Mouse (Mus musculus) layer of hippocampus, adult 2 months (tissue): ENCODE measurements around the gene Trnau1ap. TPM values are rescaled to one million over a fixed set of nuclear protein-coding genes. Genes with fewer than 3 reads are reported as not detected.

Experiments used
- DNase-seq, 2 experiments: peaks; one replicate each; pipeline ENCODE4 v3.0.0; 2022; ENCODE audit warnings: low spot score in 2 of 2
- H3K27ac ChIP-seq: fragments of 200-600 bp; 2 replicates; pipeline ENCODE4 v1.8.1; 2022
- H3K4me3 ChIP-seq: fragments of 200-600 bp; 2 replicates; pipeline ENCODE4 v1.8.1; 2022; ENCODE audit warnings: mild to moderate bottlenecking
- CTCF ChIP-seq: fragments of 200-600 bp; conservative IDR thresholded peaks from 2 replicates; pipeline ENCODE4 v1.8.1; 2022; ENCODE audit warnings: antibody characterized with exemption, mild to moderate bottlenecking, moderate library complexity
- total RNA-seq, 2 experiments: library from RNA; stranded (reverse); gene quantifications; 2 replicates each; pipeline ENCODE4 v1.2.3; 2021

Trnau1ap gene
- total RNA-seq, 2 experiments from 2014 or later, result 20.7 to 26.0 TPM

DNA sequence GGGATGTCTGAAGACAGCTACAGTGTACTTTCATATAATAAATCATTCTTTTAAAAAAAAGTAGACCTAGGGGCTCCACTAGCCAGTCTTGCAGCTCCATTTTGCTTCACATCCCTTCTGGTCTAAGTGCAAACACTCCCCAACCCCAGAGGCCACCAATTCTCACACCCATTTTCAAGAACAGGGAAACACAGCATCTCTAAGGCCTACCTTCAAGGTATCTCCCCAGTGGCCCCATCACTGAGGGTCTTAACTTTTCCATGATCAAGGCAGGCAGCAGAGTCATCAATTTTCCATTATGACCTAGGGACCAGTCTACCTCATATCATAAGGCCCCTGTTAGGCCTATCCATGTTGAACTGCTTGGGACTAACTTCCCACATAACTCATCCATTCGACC is 22.1 kb upstream of the Trnau1ap start:
- TF ChIP-seq CTCF, result no peak
- Histone ChIP-seq H3K27ac (no peak overlapping the region), H3K4me3 (no peak overlapping the region)
- no peak for DNase-seq

- no peak for TF ChIP-seq CTCF
- no peak for DNase-seq
- no peak overlapping the region for H3K27ac ChIP-seq
- no peak overlapping the region for H3K4me3 ChIP-seq
These were observed 21.5 kb upstream of the Trnau1ap start for GRCm38 (mm10) chr4:132350854-132351253.

GRCm38 (mm10) chr4:132350123-132350740 is 20.9 kb upstream of the Trnau1ap start:
- H3K27ac ChIP-seq, result no peak overlapping the region
- no peak overlapping the region for H3K4me3 ChIP-seq
- no peak for TF ChIP-seq CTCF
- DNase-seq, result no peak

- Histone ChIP-seq H3K27ac (no peak overlapping the region), H3K4me3 (no peak overlapping the region)
- TF ChIP-seq CTCF, result peak; percentile 41
- DNase-seq, result no peak
These were observed 20.3 kb upstream of the Trnau1ap start for GRCm38 (mm10) chr4:132349495-132350122.

GRCm38 (mm10) chr4:132346661-132347060 is 17.3 kb upstream of the Trnau1ap start:
- Histone ChIP-seq H3K27ac (no peak overlapping the region), H3K4me3 (no peak overlapping the region)
- DNase-seq, result no peak
- TF ChIP-seq CTCF, result peak; percentile 17; the same call in 1 of the 2 replicates

- Histone ChIP-seq H3K4me3 (no peak overlapping the region), H3K27ac (no peak overlapping the region)
- TF ChIP-seq CTCF, result no peak
- DNase-seq, result no peak
These were observed 16.9 kb upstream of the Trnau1ap start for GRCm38 (mm10) chr4:132346261-132346660.

DNA sequence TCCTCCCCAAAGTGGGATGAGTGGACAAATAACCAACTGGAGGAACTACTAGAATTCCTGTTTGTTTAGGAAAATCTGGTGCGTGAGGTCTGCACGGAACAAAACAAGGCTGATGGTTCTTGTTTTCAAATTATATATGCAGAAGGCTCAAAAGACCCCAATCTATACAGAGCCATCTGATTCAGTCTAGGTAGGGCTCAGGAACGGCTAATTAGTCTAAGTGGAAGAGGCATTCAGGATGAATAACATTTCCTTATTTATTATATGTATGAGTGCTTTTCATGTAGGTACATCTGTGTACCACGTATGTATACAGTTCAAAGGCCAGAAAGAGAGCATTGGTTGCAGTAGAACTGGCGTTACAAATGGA is 16.5 kb upstream of the Trnau1ap start:
- H3K27ac ChIP-seq, result peak overlapping the region; percentile 90
- no peak for DNase-seq
- peak overlapping the region; percentile 72 for H3K4me3 ChIP-seq
- no peak for TF ChIP-seq CTCF

DNA sequence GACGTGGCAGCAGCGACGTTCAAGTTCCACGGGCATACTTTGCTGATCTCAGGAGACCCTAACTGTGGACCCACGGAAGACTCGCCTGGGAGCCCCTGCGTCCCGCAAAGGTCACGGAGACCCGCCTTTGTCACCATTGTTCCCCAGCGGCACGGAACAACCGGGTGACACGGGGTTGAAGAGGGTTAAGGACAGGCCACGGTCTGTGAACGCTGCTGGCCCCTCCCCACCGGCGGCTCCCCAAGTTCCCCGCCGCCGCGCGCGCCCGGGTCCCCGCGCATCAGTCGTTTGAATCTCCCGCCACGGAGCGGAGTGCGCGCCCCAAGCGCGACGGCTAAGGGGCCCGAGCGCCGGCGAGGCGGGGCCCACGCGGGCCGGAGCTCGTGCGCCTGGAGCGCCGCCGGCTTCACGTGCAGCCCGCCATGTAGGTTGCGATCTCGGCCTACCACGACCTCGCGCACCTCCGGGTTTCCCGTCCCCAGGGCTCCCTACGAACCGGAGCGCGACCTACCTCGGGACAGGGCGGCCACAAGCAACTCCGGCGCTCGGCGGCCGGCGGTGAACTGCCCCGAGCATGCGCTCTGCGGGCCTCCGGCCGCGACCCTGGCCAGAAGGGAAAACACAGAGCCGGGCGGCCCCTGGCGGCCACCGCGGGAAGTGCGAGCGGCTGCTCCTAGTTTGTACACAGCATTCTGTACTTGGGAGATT is 16.0 kb upstream of the Trnau1ap start:
- Histone ChIP-seq H3K4me3 (peak overlapping the region; percentile 72), H3K27ac (peak overlapping the region; percentile 90)
- TF ChIP-seq CTCF, result peak; percentile 100
- DNase-seq, result peak; percentile 91 to 97

DNA sequence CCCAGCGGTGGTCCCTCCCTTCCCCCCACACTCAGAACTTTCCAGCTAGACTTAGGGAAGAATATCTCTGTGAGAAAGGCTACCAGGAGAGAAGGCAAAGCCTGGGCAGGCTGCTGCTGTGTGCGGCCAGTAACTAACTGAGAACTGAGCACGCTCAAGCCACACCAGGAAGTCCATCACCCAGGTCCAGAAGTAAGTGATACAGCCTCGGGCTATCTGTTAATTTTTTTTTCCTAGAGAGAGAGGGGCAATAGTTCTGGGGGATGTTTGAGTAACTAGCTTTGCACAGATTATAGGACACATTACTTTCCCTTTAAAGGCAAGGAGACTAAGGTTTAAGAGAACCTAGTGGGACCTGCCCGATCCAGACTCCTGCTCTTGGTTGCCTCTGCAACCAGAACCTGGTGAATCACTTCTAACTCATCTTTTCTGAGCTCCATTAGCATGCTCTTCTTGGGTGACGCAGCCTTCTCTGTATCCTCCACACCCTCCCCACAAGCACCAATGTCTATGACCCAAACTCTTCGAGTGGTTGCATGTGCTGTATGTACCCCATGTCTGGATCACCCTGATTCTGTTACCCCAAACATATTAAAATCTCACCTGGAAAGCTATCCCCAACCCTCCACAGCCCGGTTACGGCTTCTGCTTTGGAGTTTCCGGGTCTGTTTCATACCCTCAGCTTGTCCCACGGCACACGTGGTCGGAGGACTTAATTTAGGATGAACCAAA is 15.2 kb upstream of the Trnau1ap start:
- Histone ChIP-seq H3K27ac (no peak overlapping the region), H3K4me3 (peak overlapping the region; percentile 72)
- DNase-seq, result no peak
- no peak for TF ChIP-seq CTCF

GRCm38 (mm10) chr4:132341451-132341850 is 12.1 kb upstream of the Trnau1ap start:
- no peak for TF ChIP-seq CTCF
- H3K4me3 ChIP-seq, result no peak overlapping the region
- no peak for DNase-seq
- no peak overlapping the region for H3K27ac ChIP-seq

- H3K27ac ChIP-seq, result no peak overlapping the region
- no peak for TF ChIP-seq CTCF
- DNase-seq, result peak in 1 of 2 experiments; percentile 35
These were observed 9.6 kb upstream of the Trnau1ap start for GRCm38 (mm10) chr4:132338943-132339342.

GRCm38 (mm10) chr4:132332880-132333279 is 3.5 kb upstream of the Trnau1ap start:
- Histone ChIP-seq H3K4me3 (no peak overlapping the region), H3K27ac (no peak overlapping the region)
- DNase-seq, result no peak
- no peak for TF ChIP-seq CTCF

More at GRCm38 (mm10) chr4:132338943-132339342, 9.6 kb upstream of the Trnau1ap start:
- no peak overlapping the region for H3K4me3 ChIP-seq

DNA sequence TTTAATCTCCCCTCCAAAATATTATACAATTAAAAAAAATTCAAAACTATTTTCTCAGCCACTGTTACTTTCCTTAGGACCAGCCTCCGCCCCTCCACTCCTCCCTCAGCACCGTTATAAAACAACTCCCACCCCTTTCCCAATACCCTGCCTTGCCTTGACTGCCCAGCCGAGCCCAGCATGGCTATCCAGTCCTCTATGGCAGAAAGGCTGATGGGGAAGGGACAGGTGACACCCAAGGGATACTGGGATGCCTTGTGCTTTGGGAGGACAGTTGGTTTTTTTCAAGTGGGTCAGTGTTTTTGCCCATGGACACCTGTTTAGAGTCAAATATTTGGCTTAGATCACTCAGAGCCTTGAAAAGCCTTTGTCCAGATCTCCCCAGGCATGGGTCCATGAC is 2.6 kb upstream of the Trnau1ap start:
- Histone ChIP-seq H3K27ac (no peak overlapping the region), H3K4me3 (no peak overlapping the region)
- DNase-seq, result no peak
- no peak for TF ChIP-seq CTCF
